Comparison of ENCODE assay signal across 8 mouse cellular contexts in the genomic region with DNA sequence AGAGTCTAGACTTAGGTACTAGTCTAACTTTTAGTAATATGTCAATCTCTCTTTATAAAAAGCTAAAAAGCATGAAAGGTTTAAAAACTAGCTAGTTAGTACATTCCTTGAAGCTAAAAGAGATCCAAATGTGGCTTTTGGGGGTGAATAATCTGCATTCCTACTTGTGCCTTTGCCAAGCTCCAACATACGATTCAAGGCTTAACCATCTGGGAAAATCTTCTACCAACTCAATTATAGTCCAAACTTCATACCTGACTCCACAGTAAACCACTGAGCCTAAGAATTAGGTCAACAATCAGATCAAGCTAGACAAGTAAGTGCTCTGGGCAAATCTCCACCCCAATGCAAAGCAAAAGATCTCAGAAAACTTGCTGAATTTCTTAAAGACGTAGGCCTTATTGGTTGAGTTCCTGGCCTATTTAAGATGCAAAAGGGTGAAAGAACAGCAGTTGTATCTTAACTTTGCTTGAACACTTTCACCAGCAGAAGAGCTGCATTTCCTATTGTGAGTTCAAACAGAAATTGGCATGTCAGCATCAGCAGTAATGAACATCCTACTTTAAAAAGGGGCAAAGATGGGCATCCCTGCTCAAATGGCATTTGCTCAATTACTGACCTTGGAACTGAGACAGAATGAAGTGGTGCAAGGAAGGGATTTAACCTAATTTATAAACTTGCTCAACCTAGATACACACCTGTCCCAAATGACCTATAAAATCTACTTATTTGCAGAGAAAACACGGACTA. TPM values are rescaled to one million over a fixed set of nuclear protein-coding genes. Genes with fewer than 3 reads are reported as not detected.
DNase-seq lines count a peak whose midpoint lies in the region; ATAC-seq and TF ChIP-seq lines count a peak whose summit lies in the region.

No protein-coding gene starts in this region.

- no peak overlapping the region for H3K27ac ChIP-seq in heart, postnatal 0 days (ENCODE audit: low read depth)
- peak overlapping the region; percentile 100 for H3K27ac ChIP-seq in hindbrain, embryonic 10.5 days
- peak overlapping the region; percentile 99 for H3K27ac ChIP-seq in midbrain, embryonic 10.5 days (replicated peaks)

- 66% methylated on average over 3 of the region's 3 CpGs for WGBS in heart, postnatal 0 days
- WGBS in hindbrain, embryonic 10.5 days, result 57% methylated on average over 3 of the region's 3 CpGs
- WGBS in midbrain, embryonic 10.5 days, result 61% methylated on average over 3 of the region's 3 CpGs

- peak overlapping the region; percentile 99 for H3K4me2 ChIP-seq in heart, postnatal 0 days (ENCODE audit: low read depth, low read length)

- no peak for DNase-seq in heart, postnatal 0 days (ENCODE audit: low spot score)
- no peak for DNase-seq in heart, adult 8-10 months (ENCODE audit: low spot score)
- DNase-seq in brain, adult 2 months (ENCODE audit: low read depth, low spot score), result peak; percentile 26
- DNase-seq in hindbrain, embryonic 10.5 days (ENCODE audit: low spot score), result no peak
- DNase-seq in midbrain, embryonic 10.5 days (ENCODE audit: low spot score), result no peak
- no peak for DNase-seq in yolk sac, embryonic 10.5 days (ENCODE audit: low spot score)
- DNase-seq in ovary, postnatal 10 days (ENCODE audit: low spot score), result no peak
- DNase-seq in adrenal gland, postnatal 25 days, result no peak

- H3K27me3 ChIP-seq in heart, postnatal 0 days (ENCODE audit: control insufficient read depth, insufficient read depth, low read length), result no peaks in the 10 kb centered on the region
- H3K27me3 ChIP-seq in hindbrain, embryonic 10.5 days (ENCODE audit: insufficient read depth, poor library complexity, severe bottlenecking), result no peaks in the 10 kb centered on the region
- no peaks in the 10 kb centered on the region for H3K27me3 ChIP-seq in midbrain, embryonic 10.5 days (ENCODE audit: low read depth, poor library complexity, severe bottlenecking)

- peaks cover 19% of the 10 kb centered on the region; the same call in 1 of the 2 replicates for H3K4me1 ChIP-seq in heart, postnatal 0 days (ENCODE audit: control insufficient read depth, insufficient read depth)
- H3K4me1 ChIP-seq in hindbrain, embryonic 10.5 days (replicated peaks), result peaks cover 65% of the 10 kb centered on the region
- H3K4me1 ChIP-seq in midbrain, embryonic 10.5 days, result peaks cover 70% of the 10 kb centered on the region

- no peaks in the 10 kb centered on the region for H3K9me3 ChIP-seq in heart, postnatal 0 days (replicated peaks; ENCODE audit: control insufficient read depth, low read length)
- H3K9me3 ChIP-seq in hindbrain, embryonic 10.5 days, result no peaks in the 10 kb centered on the region
- no peaks in the 10 kb centered on the region for H3K9me3 ChIP-seq in midbrain, embryonic 10.5 days (replicated peaks)

- peak overlapping the region; percentile 69; the same call in 1 of the 2 replicates for H3K9ac ChIP-seq in heart, postnatal 0 days (replicated peaks; ENCODE audit: low read depth, low read length)

- no peak for ATAC-seq in heart, postnatal 0 days (ENCODE audit: insufficient read depth, low read depth)

- no peaks in the 10 kb centered on the region for H3K36me3 ChIP-seq in heart, postnatal 0 days (replicated peaks; ENCODE audit: control insufficient read depth, insufficient read depth, low read length)
- no peaks in the 10 kb centered on the region for H3K36me3 ChIP-seq in hindbrain, embryonic 10.5 days
- H3K36me3 ChIP-seq in midbrain, embryonic 10.5 days, result peaks cover 4% of the 10 kb centered on the region; the same call in 1 of the 2 replicates

- H3K4me3 ChIP-seq in heart, postnatal 0 days (ENCODE audit: low read depth, low read length), result peak overlapping the region; percentile 89
- peak overlapping the region; percentile 91 for H3K4me3 ChIP-seq in hindbrain, embryonic 10.5 days
- peak overlapping the region; percentile 90 for H3K4me3 ChIP-seq in midbrain, embryonic 10.5 days

- TF ChIP-seq CTCF in heart, postnatal 0 days (IDR thresholded peaks at IDR 0.05; ENCODE audit: low read depth), result no peak

- no peak for TF ChIP-seq EP300 in heart, postnatal 0 days (IDR thresholded peaks at IDR 0.05; ENCODE audit: low read depth)

RNA-seq across cellular contexts. Expression of gene Megf9, which starts 1.6 kb away (rescaled TPM):
- total RNA-seq in heart, postnatal 0 days (2014; rRNA removed; ENCODE audit: low replicate concordance), result 9.8 and 10.8 TPM in 2 replicates
- polyA plus RNA-seq in heart, postnatal 0 days (2015; fragmentation: Nextera tagmentation; extraction: Ambion mirVana), result 3.3 and 3.4 TPM in 2 replicates
- total RNA-seq in heart, adult 8-10 months (2022), result 10 to 100 TPM in 3 of 4 experiments, 1 to 10 TPM in 1; 8.7 to 13.5 (median 12.8) TPM
- polyA plus RNA-seq in hindbrain, embryonic 10.5 days (2016; fragmentation: Nextera tagmentation; extraction: Ambion mirVana), result 17.9 and 22.2 TPM in 2 replicates
- 17.3 and 21.5 TPM in 2 replicates for polyA plus RNA-seq in midbrain, embryonic 10.5 days (2016; fragmentation: Nextera tagmentation; extraction: Ambion mirVana)
- 25.4 and 43.8 TPM in 2 replicates for total RNA-seq in adrenal gland, postnatal 25 days (2021)
